Comparison of ENCODE assay signal across 31 mouse cellular contexts in genomic region chr11:109091821-109092220, GRCm38 (mm10). TPM values are rescaled to one million over a fixed set of nuclear protein-coding genes. Genes with fewer than 3 reads are reported as not detected.
A peak's percentile ranks its signal among the peaks of the same experiment; 100 is the strongest.
DNase-seq lines count a peak whose midpoint lies in the region; ATAC-seq and TF ChIP-seq lines count a peak whose summit lies in the region.
"Had no signal": no experiment of that assay in that cellular context is flagged by ENCODE, and none has a peak within 500 bp of the region (broad histone marks: within the 10 kb centered on the region; RNA-seq: fewer than 3 reads in every experiment).

No protein-coding gene starts in this region.

- ATAC-seq in forebrain, postnatal 0 days: no peak
- no peak for ATAC-seq in midbrain, embryonic 11.5 days (ENCODE audit: low FRiP score)
- ATAC-seq: activated CD4-positive, CD25-positive, alpha-beta regulatory T cell, adult 4 months; forebrain, embryonic 15.5 days; intestine, embryonic 15.5 days had no signal

- H3K36me3 ChIP-seq in forebrain, embryonic 10.5 days (replicated peaks): no peaks in the 10 kb centered on the region
- H3K36me3 ChIP-seq in forebrain, postnatal 0 days (ENCODE audit: insufficient read depth): no peaks in the 10 kb centered on the region
- no peaks in the 10 kb centered on the region for H3K36me3 ChIP-seq in midbrain, embryonic 10.5 days
- no peaks in the 10 kb centered on the region for H3K36me3 ChIP-seq in midbrain, embryonic 11.5 days (ENCODE audit: control insufficient read depth, insufficient read depth, low read length)
- H3K36me3 ChIP-seq: embryonic facial prominence, embryonic 12.5 days; embryonic facial prominence, embryonic 15.5 days; forebrain, embryonic 12.5 days; forebrain, embryonic 15.5 days; heart, embryonic 12.5 days; heart, embryonic 15.5 days; hindbrain, embryonic 15.5 days; intestine, embryonic 15.5 days had no signal

- WGBS in forebrain, embryonic 10.5 days: 22% methylated on average over 5 of the region's 5 CpGs
- WGBS in forebrain, postnatal 0 days: 9% methylated on average over 5 of the region's 5 CpGs
- WGBS in midbrain, embryonic 10.5 days: 28% methylated on average over 5 of the region's 5 CpGs
- 22% methylated on average over 5 of the region's 5 CpGs for WGBS in midbrain, embryonic 11.5 days

- H3K27ac ChIP-seq in forebrain, embryonic 10.5 days: peak overlapping the region; percentile 35
- H3K27ac ChIP-seq in forebrain, postnatal 0 days (ENCODE audit: low read depth, low read length): no peak overlapping the region
- peak overlapping the region; percentile 38; the same call in 1 of the 2 replicates for H3K27ac ChIP-seq in midbrain, embryonic 10.5 days (replicated peaks)
- no peak overlapping the region for H3K27ac ChIP-seq in midbrain, embryonic 11.5 days (ENCODE audit: low read depth, low read length)
- H3K27ac ChIP-seq: embryonic facial prominence, embryonic 12.5 days; embryonic facial prominence, embryonic 15.5 days; forebrain, embryonic 12.5 days; forebrain, embryonic 15.5 days; heart, embryonic 15.5 days; hindbrain, embryonic 15.5 days; intestine, embryonic 15.5 days had no signal

- peaks cover 33% of the 10 kb centered on the region for H3K4me1 ChIP-seq in forebrain, embryonic 10.5 days
- no peaks in the 10 kb centered on the region for H3K4me1 ChIP-seq in forebrain, postnatal 0 days (ENCODE audit: insufficient read depth)
- peaks cover 26% of the 10 kb centered on the region for H3K4me1 ChIP-seq in midbrain, embryonic 10.5 days
- no peaks in the 10 kb centered on the region for H3K4me1 ChIP-seq in midbrain, embryonic 11.5 days (ENCODE audit: control insufficient read depth, insufficient read depth, low read length)
- H3K4me1 ChIP-seq: embryonic facial prominence, embryonic 12.5 days; embryonic facial prominence, embryonic 15.5 days; forebrain, embryonic 15.5 days; heart, embryonic 15.5 days; hindbrain, embryonic 15.5 days; intestine, embryonic 15.5 days had no signal

- TF ChIP-seq CTCF in forebrain, postnatal 0 days (IDR thresholded peaks at IDR 0.05; ENCODE audit: low read depth): no peak

- no peak overlapping the region for H3K4me3 ChIP-seq in forebrain, embryonic 10.5 days
- no peak overlapping the region for H3K4me3 ChIP-seq in forebrain, postnatal 0 days (ENCODE audit: low read depth, low read length)
- no peak overlapping the region for H3K4me3 ChIP-seq in midbrain, embryonic 10.5 days
- H3K4me3 ChIP-seq in midbrain, embryonic 11.5 days (ENCODE audit: low read depth, low read length): no peak overlapping the region
- H3K4me3 ChIP-seq: embryonic facial prominence, embryonic 12.5 days; embryonic facial prominence, embryonic 15.5 days; forebrain, embryonic 12.5 days; forebrain, embryonic 15.5 days; heart, embryonic 12.5 days; heart, embryonic 15.5 days; hindbrain, embryonic 15.5 days; intestine, embryonic 15.5 days had no signal

- no peaks in the 10 kb centered on the region for H3K9me3 ChIP-seq in forebrain, embryonic 10.5 days
- no peaks in the 10 kb centered on the region for H3K9me3 ChIP-seq in forebrain, postnatal 0 days (ENCODE audit: low read length)
- no peaks in the 10 kb centered on the region for H3K9me3 ChIP-seq in midbrain, embryonic 10.5 days (replicated peaks)
- no peaks in the 10 kb centered on the region for H3K9me3 ChIP-seq in midbrain, embryonic 11.5 days (ENCODE audit: control insufficient read depth, low read length)
- H3K9me3 ChIP-seq: embryonic facial prominence, embryonic 12.5 days; embryonic facial prominence, embryonic 15.5 days; forebrain, embryonic 12.5 days; forebrain, embryonic 15.5 days; heart, embryonic 12.5 days; heart, embryonic 15.5 days; hindbrain, embryonic 15.5 days; intestine, embryonic 15.5 days had no signal

- peaks cover 5% of the 10 kb centered on the region; the same call in 1 of the 2 replicates for H3K27me3 ChIP-seq in forebrain, embryonic 10.5 days (ENCODE audit: poor library complexity, severe bottlenecking)
- no peaks in the 10 kb centered on the region for H3K27me3 ChIP-seq in forebrain, postnatal 0 days (ENCODE audit: insufficient read depth, low read length)
- peaks cover 8% of the 10 kb centered on the region; the same call in 1 of the 2 replicates for H3K27me3 ChIP-seq in midbrain, embryonic 10.5 days (ENCODE audit: low read depth, poor library complexity, severe bottlenecking)
- H3K27me3 ChIP-seq in midbrain, embryonic 11.5 days (ENCODE audit: control insufficient read depth, insufficient read depth, low read length): no peaks in the 10 kb centered on the region
- H3K27me3 ChIP-seq: embryonic facial prominence, embryonic 15.5 days; forebrain, embryonic 12.5 days; forebrain, embryonic 15.5 days; hindbrain, embryonic 15.5 days; intestine, embryonic 15.5 days had no signal

- peak; percentile 36 to 79 for DNase-seq in adrenal gland, adult (ENCODE audit: inconsistent age in 2 of 2, low spot score in 1 of 2)
- no peak for DNase-seq in adrenal gland, postnatal 14 days
- DNase-seq in forebrain, embryonic 10.5 days (ENCODE audit: extremely low spot score, low spot score): no peak
- DNase-seq in forebrain, postnatal 0 days: no peak
- no peak for DNase-seq in midbrain, embryonic 10.5 days (ENCODE audit: low spot score)
- no peak for DNase-seq in midbrain, embryonic 11.5 days (ENCODE audit: low spot score, missing footprints)
- DNase-seq in brain, adult 2 months (ENCODE audit: low read depth, low spot score): peak; percentile 81
- no peak for DNase-seq in cerebellum, postnatal 14 days
- DNase-seq: cerebellum, adult 18-20 months; cerebellum, adult 9-10 months; cerebellum, postnatal 25 days; gastrocnemius, postnatal 25 days; heart, adult 18-20 months; heart, postnatal 10 days; heart, postnatal 36 days; kidney, adult 11 months had no signal

- no peak overlapping the region for H3K9ac ChIP-seq in forebrain, postnatal 0 days
- H3K9ac ChIP-seq in midbrain, embryonic 11.5 days (ENCODE audit: low read length): no peak overlapping the region
- H3K9ac ChIP-seq: embryonic facial prominence, embryonic 12.5 days; embryonic facial prominence, embryonic 15.5 days; forebrain, embryonic 12.5 days; forebrain, embryonic 15.5 days; heart, embryonic 12.5 days; heart, embryonic 15.5 days; hindbrain, embryonic 15.5 days; intestine, embryonic 15.5 days had no signal

- no peak overlapping the region for H3K4me2 ChIP-seq in forebrain, postnatal 0 days (ENCODE audit: low read depth)
- H3K4me2 ChIP-seq in midbrain, embryonic 11.5 days: no peak overlapping the region
- H3K4me2 ChIP-seq: embryonic facial prominence, embryonic 12.5 days; embryonic facial prominence, embryonic 15.5 days; forebrain, embryonic 12.5 days; forebrain, embryonic 15.5 days; heart, embryonic 12.5 days; heart, embryonic 15.5 days; hindbrain, embryonic 15.5 days; intestine, embryonic 15.5 days had no signal

RNA-seq across cellular contexts. Expression of gene E030025P04Rik, which starts 52.3 kb away (rescaled TPM):
- not detected in 2 replicates for total RNA-seq in adrenal gland, postnatal 14 days (2021)
- polyA plus RNA-seq in forebrain, embryonic 10.5 days (2016; fragmentation: Nextera tagmentation; extraction: Ambion mirVana): not detected in 2 replicates
- total RNA-seq in forebrain, postnatal 0 days (2014; rRNA removed): not detected in 2 replicates
- polyA plus RNA-seq in forebrain, postnatal 0 days (2015; fragmentation: Nextera tagmentation; extraction: Ambion mirVana): not detected in 2 replicates
- polyA plus RNA-seq in midbrain, embryonic 10.5 days (2016; fragmentation: Nextera tagmentation; extraction: Ambion mirVana): not detected in 2 replicates
- polyA plus RNA-seq in midbrain, embryonic 11.5 days (2014; fragmentation: Nextera tagmentation; extraction: Ambion mirVana): not detected in 2 replicates
- total RNA-seq: adrenal gland, adult 18-20 months; common myeloid progenitor, adult 5-6 weeks; ES-E14; gastrocnemius, adult 8-10 months; gastrocnemius, postnatal 25 days; heart, adult 18-20 months; heart, postnatal 10 days; heart, postnatal 36 days had no signal
- polyA plus RNA-seq: activated CD4-positive, CD25-positive, alpha-beta regulatory T cell, adult 4 months; embryonic facial prominence, embryonic 12.5 days; embryonic facial prominence, embryonic 15.5 days; forebrain, embryonic 12.5 days; forebrain, embryonic 15.5 days; frontal cortex, adult 2 months; gonadal fat pad, adult 2 months; heart, embryonic 12.5 days; heart, embryonic 15.5 days; hindbrain, embryonic 15.5 days; intestine, embryonic 15.5 days had no signal

Comparison
In these comparisons a context has a peak if more than half of its experiments do, and no peak if none do; other contexts are left out.
1. DNase-seq: peak in adrenal gland, adult (2 of 2) and brain, adult 2 months (single experiment); none in adrenal gland, postnatal 14 days (single experiment), forebrain, embryonic 10.5 days (single experiment), forebrain, postnatal 0 days (single experiment), midbrain, embryonic 10.5 days (single experiment), midbrain, embryonic 11.5 days (single experiment) and cerebellum, postnatal 14 days (0 of 2).
2. H3K27ac ChIP-seq: peak in forebrain, embryonic 10.5 days (single experiment) and midbrain, embryonic 10.5 days (single experiment); none in forebrain, postnatal 0 days (single experiment) and midbrain, embryonic 11.5 days (single experiment).